Mouse (Mus musculus) activated CD4-positive, CD25-positive, alpha-beta regulatory T cell (primary cell): Measurements from ENCODE around the gene Slc10a3. TPM values are rescaled to one million over a fixed set of nuclear protein-coding genes. Genes with fewer than 3 reads are reported as not detected.

Experiments
- polyA plus RNA-seq, 2 experiments: library from polyadenylated mRNA; unstranded; fragments of 100-300 nt; shearing (Covaris generic); gene quantifications; one replicate each; pipeline ENCODE4 v1.2.1; 2017

The Slc10a3 gene
- polyA plus RNA-seq, result 10 to 100 TPM; 27.8 to 37.9 TPM

DNA sequence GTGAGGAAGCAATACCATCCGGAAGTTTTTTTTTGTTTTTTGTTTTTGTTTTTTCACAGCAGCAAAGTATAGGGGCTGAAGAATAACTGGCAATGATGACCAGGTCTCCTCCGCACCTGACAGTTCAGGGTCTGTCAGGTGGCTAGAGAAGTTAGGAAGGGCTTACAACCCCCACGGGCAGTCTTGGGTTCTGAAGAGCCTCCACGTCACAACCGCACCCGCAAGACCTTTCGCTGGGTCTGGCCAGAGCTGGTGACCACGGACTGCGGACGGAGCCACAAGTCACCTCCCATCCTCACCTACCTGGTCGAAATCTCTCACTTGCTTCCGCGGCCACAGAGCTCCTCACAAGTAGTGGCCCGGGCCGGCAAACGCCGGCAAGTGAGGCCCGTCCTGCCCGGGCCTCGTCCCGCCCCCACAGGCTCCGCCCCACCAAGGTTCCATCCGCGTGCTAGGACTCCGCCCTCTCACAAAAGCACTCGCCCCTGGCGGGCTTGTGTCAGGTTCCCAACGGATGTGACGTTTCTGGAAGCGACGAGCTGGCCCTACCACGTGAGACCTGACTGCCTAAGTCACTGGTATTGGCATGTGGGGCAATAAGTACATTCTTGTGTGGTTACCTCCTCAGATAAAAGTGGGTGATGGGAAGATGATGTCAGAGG is at the start of gene Slc10a3, which contains the start of gene Ubl4a:
Gene Slc10a3 (minus strand): TSS at position 462 of the 662 bp plus-strand sequence.
Gene Ubl4a (minus strand): TSS at position 331 of the 662 bp plus-strand sequence.

DNA sequence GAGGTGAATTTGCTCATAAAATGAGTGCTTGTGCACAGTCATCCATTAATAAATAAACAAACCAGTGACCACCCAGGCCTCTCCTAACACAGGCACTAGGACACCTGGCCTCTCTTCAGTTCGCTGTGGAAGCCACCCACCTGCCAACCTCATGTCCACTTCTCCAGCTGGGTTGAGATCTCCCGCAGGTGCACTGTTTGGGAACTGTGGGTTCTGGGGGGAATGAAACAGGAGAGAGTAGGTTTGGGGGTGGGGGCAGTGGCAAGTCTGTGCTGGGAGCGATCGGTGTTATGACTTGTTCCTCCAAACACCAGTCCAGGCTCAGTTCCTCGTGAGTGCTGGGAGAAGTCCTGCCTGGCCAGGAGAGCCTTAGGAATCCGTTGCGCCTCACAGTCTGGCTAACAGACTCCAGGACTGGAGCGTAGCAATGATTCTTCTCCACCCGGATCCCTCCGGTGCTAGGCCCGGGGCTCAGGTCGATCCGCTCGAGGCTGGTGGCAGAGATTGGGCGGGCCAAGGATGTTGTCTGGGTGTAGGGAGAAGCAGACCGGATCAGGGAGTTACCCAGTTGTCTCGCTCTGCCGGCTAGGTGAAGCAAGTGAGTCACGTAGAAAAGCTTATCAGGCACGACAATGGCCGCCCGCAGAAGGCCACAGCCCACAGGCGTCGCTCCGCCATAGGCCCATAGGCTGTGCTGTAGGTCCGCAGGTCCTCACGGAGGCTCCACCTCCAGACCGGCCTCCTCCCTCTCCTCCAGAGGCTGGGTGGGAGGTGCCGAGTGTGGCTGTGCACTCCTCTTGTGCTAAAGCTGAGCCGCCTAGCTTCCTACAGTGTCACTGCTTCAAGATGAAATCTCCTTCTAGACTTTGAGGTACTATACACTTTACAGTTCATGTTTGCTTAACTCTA is 19.6 kb upstream of the Slc10a3 start, which contains the start of the genes Fam3a and Ikbkg:
Gene Fam3a (minus strand): TSS at position 738 of the 909 bp plus-strand sequence.
Gene Ikbkg (plus strand): TSS at position 756 of the 909 bp plus-strand sequence.

DNA sequence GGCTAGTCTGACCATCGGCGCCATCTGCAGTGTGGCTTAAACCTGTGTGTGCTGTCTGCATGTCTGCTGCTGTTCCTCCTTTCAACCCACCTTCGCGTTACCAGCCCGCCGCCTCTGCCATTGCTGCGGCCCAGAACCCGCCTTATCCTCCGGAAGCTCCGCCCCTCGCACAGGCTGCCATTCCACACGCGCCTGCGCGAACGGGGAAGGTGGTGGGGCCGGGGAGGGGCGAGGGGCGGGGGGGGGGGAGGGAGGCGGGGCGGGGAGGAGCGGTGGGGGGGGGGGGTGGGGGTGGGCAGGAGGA is 19.7 kb downstream of the Slc10a3 start, which contains the start of gene Lage3:
Gene Lage3 (minus strand): TSS at position 152 of the 304 bp plus-strand sequence.

GRCm38 (mm10) chrX:74328725-74329161 is 44.4 kb downstream of the Slc10a3 start, which contains the start of gene Plxna3:
Gene Plxna3 (plus strand): TSS chrX:74329066.

Other genes with a start within 250 kb of the Slc10a3 start
- gene Opn1mw, start 245.9 kb downstream of the Slc10a3 start, polyA plus RNA-seq, result not detected
- gene Mecp2, start 238.0 kb downstream of the Slc10a3 start, polyA plus RNA-seq, result 10 to 100 TPM; 27.2 to 34.9 TPM
- not detected for gene Tex28, start 205.5 kb downstream of the Slc10a3 start, polyA plus RNA-seq
- gene Tktl1, start 196.1 kb downstream of the Slc10a3 start, polyA plus RNA-seq, result 1 to 10 TPM; 1.6 to 5.7 TPM
- gene Flna, start 123.5 kb downstream of the Slc10a3 start, polyA plus RNA-seq, result 100 to 1,000 TPM; 127 to 290 TPM
- 10 to 100 TPM; 69.5 to 74.3 TPM for gene Emd, start 118.7 kb downstream of the Slc10a3 start, polyA plus RNA-seq
- 10 to 100 TPM; 31.8 to 59.8 TPM for gene Rpl10, start 102.5 kb downstream of the Slc10a3 start, polyA plus RNA-seq
- gene Taz, start 91.4 kb downstream of the Slc10a3 start, polyA plus RNA-seq, result 100 to 1,000 TPM; 107 to 144 TPM
- gene Dnase1l1, start 91.0 kb downstream of the Slc10a3 start, polyA plus RNA-seq, result 10 to 100 TPM; 17.9 to 18.4 TPM
- gene Atp6ap1, start 76.3 kb downstream of the Slc10a3 start, polyA plus RNA-seq, result 100 to 1,000 TPM; 143 to 153 TPM
- gene Gdi1, start 68.4 kb downstream of the Slc10a3 start, polyA plus RNA-seq, result 100 to 1,000 TPM; 223 to 256 TPM
- 10 to 100 TPM; 67.2 to 91.4 TPM for gene Fam50a, start 60.3 kb downstream of the Slc10a3 start, polyA plus RNA-seq
- 1 to 10 TPM; 2.0 to 3.2 TPM for gene Plxna3, start 44.3 kb downstream of the Slc10a3 start, polyA plus RNA-seq
- 10 to 100 TPM; 54.4 to 73.1 TPM for gene Lage3, start 19.7 kb downstream of the Slc10a3 start, polyA plus RNA-seq
- 10 to 100 TPM; 50.8 to 64.5 TPM for gene Ubl4a, start 131 bp downstream of the Slc10a3 start, polyA plus RNA-seq
- gene Fam3a, start 19.9 kb upstream of the Slc10a3 start, polyA plus RNA-seq, result 10 to 100 TPM; 30.1 to 32.3 TPM
- gene Ikbkg, start 19.9 kb upstream of the Slc10a3 start, polyA plus RNA-seq, result 10 to 100 TPM; 28.4 to 37.6 TPM
- gene G6pdx, start 55.8 kb upstream of the Slc10a3 start, polyA plus RNA-seq, result 10 to 100 TPM; 57.8 to 74.7 TPM
- not detected for gene Gm6880, start 108.0 kb upstream of the Slc10a3 start, polyA plus RNA-seq
- not detected for gene Olfr1326-ps1, start 201.5 kb upstream of the Slc10a3 start, polyA plus RNA-seq
- not detected for gene Olfr1325, start 219.3 kb upstream of the Slc10a3 start, polyA plus RNA-seq